Mouse (Mus musculus): ENCODE results near the gene Wdr89. TPM values are rescaled to one million over a fixed set of nuclear protein-coding genes. Genes with fewer than 3 reads are reported as not detected.

The Wdr89 gene
- polyA plus RNA-seq, 1 experiment: 25.9 TPM

- no peak overlapping the region for H3K4me2 ChIP-seq (ENCODE audit: low read depth)
- H3K4me3 ChIP-seq: no peak overlapping the region
- TF ChIP-seq TCF3 (IDR thresholded peaks at IDR 0.05; ENCODE audit: insufficient read length, low read depth): no peak
- TF ChIP-seq CEBPB (IDR thresholded peaks at IDR 0.05; ENCODE audit: insufficient read depth, poor library complexity, severe bottlenecking): no peak
- TF ChIP-seq MYOD1 (IDR thresholded peaks at IDR 0.05; ENCODE audit: control insufficient read depth in 1 of 3, insufficient read length in 2 of 3, low read depth in 2 of 3): peak in 2 of 3 experiments; percentile 15 to 18
- TF ChIP-seq POLR2AphosphoS2 (IDR thresholded peaks at IDR 0.05; ENCODE audit: insufficient read length, low read depth): no peak
- no peak for TF ChIP-seq MAX (IDR thresholded peaks at IDR 0.05; ENCODE audit: low read depth)
- TF ChIP-seq E2F4 (IDR thresholded peaks at IDR 0.05; ENCODE audit: insufficient read depth): no peak
- TF ChIP-seq TCF12 (IDR thresholded peaks at IDR 0.05; ENCODE audit: insufficient read depth, poor library complexity, severe bottlenecking): no peak
- no peaks in the 10 kb centered on the region for H3K27me3 ChIP-seq (ENCODE audit: control insufficient read depth, insufficient read depth, insufficient read length)
- no peaks in the 10 kb centered on the region for H3K36me3 ChIP-seq (ENCODE audit: control insufficient read depth, insufficient read depth)
- no peak overlapping the region for H3ac ChIP-seq (ENCODE audit: control insufficient read depth, insufficient read length)
- no peaks in the 10 kb centered on the region for H3K79me2 ChIP-seq (ENCODE audit: control insufficient read depth, insufficient read depth)
Measured at GRCm38 (mm10) chr12:75656580-75656979, 12.8 kb downstream of the Wdr89 start.

DNA sequence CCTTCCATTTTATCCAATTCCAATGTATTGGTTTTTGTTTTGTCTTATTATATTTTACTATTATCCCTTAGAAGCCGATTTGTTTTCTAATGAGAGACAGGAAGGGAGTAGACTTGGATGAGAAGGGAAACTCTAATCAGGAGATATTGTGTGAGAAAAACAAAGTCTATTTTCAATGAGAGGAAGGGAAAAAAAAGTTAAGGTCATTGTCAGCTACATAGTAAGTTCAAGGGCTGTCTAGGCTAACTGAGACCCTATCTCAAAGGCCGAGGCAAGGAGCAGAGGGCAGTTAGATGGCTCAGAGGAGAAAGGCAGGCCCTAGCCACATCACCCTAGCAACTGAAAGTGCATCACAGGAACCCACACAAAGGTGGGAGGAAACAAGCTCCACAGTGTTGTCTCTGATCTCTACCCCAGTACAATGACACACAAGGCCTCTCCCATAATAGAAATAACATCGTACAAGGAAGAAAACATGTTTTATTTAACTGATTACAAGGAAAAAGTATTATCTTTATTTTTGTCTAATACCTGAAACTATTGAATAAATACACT lies 15.0 kb downstream of the Wdr89 start:
- Histone ChIP-seq H3ac (ENCODE audit: control insufficient read depth, insufficient read length) (no peak overlapping the region), H3K4me3 (no peak overlapping the region)
- TF ChIP-seq POLR2A (IDR thresholded peaks at IDR 0.05; ENCODE audit: insufficient read length, low read depth) (no peak), CEBPB (IDR thresholded peaks at IDR 0.05; ENCODE audit: insufficient read depth, poor library complexity, severe bottlenecking) (no peak), E2F4 (IDR thresholded peaks at IDR 0.05; ENCODE audit: insufficient read depth) (no peak), MYOG (IDR thresholded peaks at IDR 0.05; ENCODE audit: control insufficient read depth in 1 of 3, insufficient read depth in 1 of 3, insufficient read length in 2 of 3, low read depth in 2 of 3) (no peak), TCF3 (IDR thresholded peaks at IDR 0.05; ENCODE audit: insufficient read length, low read depth) (no peak), TCF12 (IDR thresholded peaks at IDR 0.05; ENCODE audit: insufficient read depth, poor library complexity, severe bottlenecking) (no peak), USF1 (IDR thresholded peaks at IDR 0.05; ENCODE audit: low read depth) (no peak), SRF (IDR thresholded peaks at IDR 0.05; ENCODE audit: control insufficient read depth, insufficient read length, low read depth) (no peak), MYOD1 (IDR thresholded peaks at IDR 0.05; ENCODE audit: control insufficient read depth in 1 of 3, insufficient read length in 2 of 3, low read depth in 2 of 3) (no peak), MAX (IDR thresholded peaks at IDR 0.05; ENCODE audit: low read depth) (no peak), POLR2AphosphoS2 (IDR thresholded peaks at IDR 0.05; ENCODE audit: insufficient read length, low read depth) (no peak), REST (IDR thresholded peaks at IDR 0.05; ENCODE audit: insufficient read depth, insufficient read length) (no peak)

DNA sequence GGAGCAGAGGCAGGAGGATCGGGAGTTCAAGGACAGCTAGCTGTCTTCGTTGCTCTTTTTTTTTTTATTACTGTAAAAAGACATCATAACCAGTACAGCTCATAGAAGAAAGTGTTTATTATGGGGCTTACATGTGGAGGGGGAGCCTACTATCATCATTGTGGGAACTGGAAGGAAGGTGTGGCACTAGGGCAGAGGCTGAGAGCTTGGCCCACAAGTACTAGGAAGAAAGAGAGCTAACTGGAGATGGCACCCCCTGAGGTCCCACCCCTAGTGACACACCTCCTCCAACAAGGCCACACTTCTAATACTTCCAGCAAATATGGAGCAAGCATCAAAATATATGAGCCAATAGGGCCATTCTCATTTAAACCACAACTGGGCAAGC lies 19.6 kb downstream of the Wdr89 start:
- Histone ChIP-seq H3K4me3 (no peak overlapping the region), H3K79me2 (ENCODE audit: control insufficient read depth, insufficient read depth) (no peaks in the 10 kb centered on the region), H3K4me2 (ENCODE audit: low read depth) (no peak overlapping the region), H3K36me3 (ENCODE audit: control insufficient read depth, insufficient read depth) (no peaks in the 10 kb centered on the region), H3ac (ENCODE audit: control insufficient read depth, insufficient read length) (no peak overlapping the region), H3K27me3 (ENCODE audit: control insufficient read depth, insufficient read depth, insufficient read length) (no peaks in the 10 kb centered on the region)
- TF ChIP-seq MAX (IDR thresholded peaks at IDR 0.05; ENCODE audit: low read depth): no peak
- no peak for TF ChIP-seq MYOG (IDR thresholded peaks at IDR 0.05; ENCODE audit: control insufficient read depth in 1 of 3, insufficient read depth in 1 of 3, insufficient read length in 2 of 3, low read depth in 2 of 3)
- no peak for TF ChIP-seq CEBPB (IDR thresholded peaks at IDR 0.05; ENCODE audit: insufficient read depth, poor library complexity, severe bottlenecking)
- TF ChIP-seq TCF12 (IDR thresholded peaks at IDR 0.05; ENCODE audit: insufficient read depth, poor library complexity, severe bottlenecking): no peak
- no peak for TF ChIP-seq REST (IDR thresholded peaks at IDR 0.05; ENCODE audit: insufficient read depth, insufficient read length)
- no peak for TF ChIP-seq SRF (IDR thresholded peaks at IDR 0.05; ENCODE audit: control insufficient read depth, insufficient read length, low read depth)
- TF ChIP-seq POLR2AphosphoS2 (IDR thresholded peaks at IDR 0.05; ENCODE audit: insufficient read length, low read depth): no peak

More for the DNA sequence above, 15.0 kb downstream of the Wdr89 start:
- no peak overlapping the region for H3K4me2 ChIP-seq (ENCODE audit: low read depth)
- H3K27me3 ChIP-seq (ENCODE audit: control insufficient read depth, insufficient read depth, insufficient read length): no peaks in the 10 kb centered on the region
- no peaks in the 10 kb centered on the region for H3K36me3 ChIP-seq (ENCODE audit: control insufficient read depth, insufficient read depth)
- no peaks in the 10 kb centered on the region for H3K79me2 ChIP-seq (ENCODE audit: control insufficient read depth, insufficient read depth)

DNA sequence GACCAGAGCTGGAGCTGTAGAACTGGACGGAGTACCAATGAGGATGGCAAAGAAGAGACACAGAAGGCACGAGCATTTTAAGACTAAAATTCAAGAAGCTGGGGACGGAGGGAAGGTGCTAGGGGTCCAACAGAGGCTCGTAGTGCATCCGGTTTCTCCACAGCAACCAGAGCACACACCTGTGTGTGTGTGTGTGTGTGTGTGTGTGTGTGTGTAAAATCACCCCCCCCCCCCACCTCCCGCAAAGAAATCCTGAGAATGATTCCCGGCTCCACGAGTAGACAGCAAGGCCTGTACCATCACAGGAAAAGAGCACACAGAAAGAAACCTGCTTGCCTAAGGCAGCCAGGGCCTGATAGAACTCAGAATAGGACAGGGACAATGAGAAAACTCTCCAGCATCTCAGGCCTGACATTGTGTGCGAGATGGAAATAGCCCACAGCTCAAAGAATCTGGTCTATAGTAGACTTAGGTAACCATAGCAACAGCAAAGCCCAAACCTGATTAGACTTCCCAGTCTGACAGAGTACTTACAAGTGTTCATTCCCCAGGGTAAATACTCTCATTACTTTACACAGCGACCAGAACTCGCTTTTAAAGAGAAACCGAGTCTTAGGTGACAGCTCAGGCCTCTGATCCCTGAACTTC lies 20.2 kb downstream of the Wdr89 start:
- Histone ChIP-seq H3ac (ENCODE audit: control insufficient read depth, insufficient read length) (no peak overlapping the region), H3K27me3 (ENCODE audit: control insufficient read depth, insufficient read depth, insufficient read length) (no peaks in the 10 kb centered on the region), H3K36me3 (ENCODE audit: control insufficient read depth, insufficient read depth) (no peaks in the 10 kb centered on the region), H3K79me2 (ENCODE audit: control insufficient read depth, insufficient read depth) (no peaks in the 10 kb centered on the region), H3K4me3 (no peak overlapping the region), H3K4me2 (ENCODE audit: low read depth) (no peak overlapping the region)
- TF ChIP-seq CEBPB (IDR thresholded peaks at IDR 0.05; ENCODE audit: insufficient read depth, poor library complexity, severe bottlenecking): no peak
- TF ChIP-seq MAX (IDR thresholded peaks at IDR 0.05; ENCODE audit: low read depth): no peak
- TF ChIP-seq MYOG (IDR thresholded peaks at IDR 0.05; ENCODE audit: control insufficient read depth in 1 of 3, insufficient read depth in 1 of 3, insufficient read length in 2 of 3, low read depth in 2 of 3): no peak
- TF ChIP-seq TCF12 (IDR thresholded peaks at IDR 0.05; ENCODE audit: insufficient read depth, poor library complexity, severe bottlenecking): no peak
- TF ChIP-seq USF1 (IDR thresholded peaks at IDR 0.05; ENCODE audit: low read depth): no peak
- no peak for TF ChIP-seq E2F4 (IDR thresholded peaks at IDR 0.05; ENCODE audit: insufficient read depth)

DNA sequence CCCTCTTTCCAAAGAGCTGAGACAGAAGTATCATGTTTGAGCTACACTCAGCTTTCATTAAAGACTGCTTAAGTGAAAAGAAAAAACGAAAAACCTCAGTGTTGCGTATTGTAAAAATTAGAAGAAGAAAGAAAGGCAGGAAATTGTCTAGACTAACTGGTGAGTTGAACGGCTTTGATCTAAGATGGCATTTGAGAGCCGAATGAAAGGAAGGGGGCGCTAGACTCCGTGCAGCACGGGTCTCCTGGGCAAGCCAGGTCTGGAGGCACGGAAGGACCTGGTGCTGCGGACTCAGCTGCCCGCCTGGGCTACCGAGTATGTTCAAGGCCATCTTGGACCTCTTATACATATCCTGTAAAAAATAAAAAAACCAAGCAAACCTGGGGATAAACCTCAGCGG lies 21.1 kb downstream of the Wdr89 start:
- Histone ChIP-seq H3K79me2 (ENCODE audit: control insufficient read depth, insufficient read depth) (no peaks in the 10 kb centered on the region), H3K27me3 (ENCODE audit: control insufficient read depth, insufficient read depth, insufficient read length) (no peaks in the 10 kb centered on the region), H3ac (ENCODE audit: control insufficient read depth, insufficient read length) (no peak overlapping the region), H3K4me3 (no peak overlapping the region), H3K36me3 (ENCODE audit: control insufficient read depth, insufficient read depth) (no peaks in the 10 kb centered on the region), H3K4me2 (ENCODE audit: low read depth) (no peak overlapping the region)
- TF ChIP-seq MAX (IDR thresholded peaks at IDR 0.05; ENCODE audit: low read depth): no peak
- TF ChIP-seq E2F4 (IDR thresholded peaks at IDR 0.05; ENCODE audit: insufficient read depth): no peak
- no peak for TF ChIP-seq REST (IDR thresholded peaks at IDR 0.05; ENCODE audit: insufficient read depth, insufficient read length)
- TF ChIP-seq POLR2A (IDR thresholded peaks at IDR 0.05; ENCODE audit: insufficient read length, low read depth): no peak
- no peak for TF ChIP-seq TCF12 (IDR thresholded peaks at IDR 0.05; ENCODE audit: insufficient read depth, poor library complexity, severe bottlenecking)
- TF ChIP-seq POLR2AphosphoS2 (IDR thresholded peaks at IDR 0.05; ENCODE audit: insufficient read length, low read depth): no peak
- TF ChIP-seq MYOD1 (IDR thresholded peaks at IDR 0.05; ENCODE audit: control insufficient read depth in 1 of 3, insufficient read length in 2 of 3, low read depth in 2 of 3): no peak
- TF ChIP-seq CEBPB (IDR thresholded peaks at IDR 0.05; ENCODE audit: insufficient read depth, poor library complexity, severe bottlenecking): no peak

All from myocyte (in vitro differentiated cells).